ENCODE assay signal across 7 mouse cellular contexts in the genomic region with DNA sequence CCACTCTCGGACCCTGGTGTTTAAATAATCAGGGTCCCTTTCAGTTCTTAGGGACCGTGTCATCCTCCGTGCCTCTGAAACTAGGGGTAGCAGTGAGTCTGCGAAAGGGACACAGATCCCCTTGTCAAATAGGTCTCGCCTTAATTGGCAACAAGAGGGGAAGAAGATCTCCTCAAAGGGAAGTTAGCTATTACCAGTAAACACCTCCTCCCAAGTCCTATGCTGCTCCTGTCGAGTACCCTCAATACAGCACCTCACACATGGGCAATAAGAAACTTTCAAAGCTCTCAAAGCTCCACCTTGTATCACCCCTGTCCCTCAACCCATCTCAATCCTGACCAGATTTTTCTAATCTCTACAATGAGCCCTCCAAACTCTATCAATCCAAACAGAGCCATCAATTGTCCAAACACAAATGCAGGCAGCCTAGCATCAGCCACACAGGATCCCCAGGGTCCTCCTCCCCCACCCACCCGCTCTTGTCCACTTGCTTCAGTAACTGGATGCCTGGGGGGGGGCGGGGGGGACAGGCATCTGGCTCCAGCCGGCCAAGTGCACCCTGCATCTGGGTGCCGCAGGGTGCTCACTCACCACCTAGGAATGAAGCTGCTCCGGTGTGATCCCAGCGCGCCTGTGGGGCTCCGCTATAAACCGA. TPM values are rescaled to one million over a fixed set of nuclear protein-coding genes. Genes with fewer than 3 reads are reported as not detected.
DNase-seq lines count a peak whose midpoint lies in the region; ATAC-seq and TF ChIP-seq lines count a peak whose summit lies in the region.

No protein-coding gene starts in this region.

- no peak for ATAC-seq in megakaryocyte, adult 5-6 weeks (ENCODE audit: poor library complexity, severe bottlenecking)
- ATAC-seq in forebrain, embryonic 11.5 days (replicated peaks; ENCODE audit: low FRiP score): peak; percentile 29; the same call in 1 of the 2 replicates
- peak; percentile 17; the same call in 1 of the 2 replicates for ATAC-seq in limb, embryonic 14.5 days (ENCODE audit: low FRiP score, low read depth)
- ATAC-seq in stomach, embryonic 15.5 days (ENCODE audit: insufficient read depth, low FRiP score, low read depth): no peak
- no peak for ATAC-seq in activated CD4-positive, CD25-positive, alpha-beta regulatory T cell, adult 4 months

- peaks cover 19% of the 10 kb centered on the region for H3K27me3 ChIP-seq in megakaryocyte, embryonic 14.5 days (replicated peaks)
- no peaks in the 10 kb centered on the region for H3K27me3 ChIP-seq in forebrain, embryonic 11.5 days (ENCODE audit: control insufficient read depth, insufficient read depth, low read length)
- H3K27me3 ChIP-seq in limb, embryonic 14.5 days (ENCODE audit: control insufficient read depth, insufficient read depth, low read length): no peaks in the 10 kb centered on the region
- H3K27me3 ChIP-seq in stomach, embryonic 15.5 days (replicated peaks): no peaks in the 10 kb centered on the region

- TF ChIP-seq POLR2A in limb, embryonic 14.5 days (IDR thresholded peaks at IDR 0.05; ENCODE audit: borderline replicate concordance, extremely low read depth, insufficient read depth, insufficient read length): no peak

- peak overlapping the region; percentile 96 for H3K4me2 ChIP-seq in forebrain, embryonic 11.5 days (ENCODE audit: low read depth, low read length, severe bottlenecking)
- H3K4me2 ChIP-seq in limb, embryonic 14.5 days (replicated peaks; ENCODE audit: low read depth, low read length, severe bottlenecking): peak overlapping the region; percentile 95
- peak overlapping the region; percentile 97 for H3K4me2 ChIP-seq in stomach, embryonic 15.5 days

- H3K9me3 ChIP-seq in megakaryocyte, embryonic 14.5 days: no peaks in the 10 kb centered on the region
- H3K9me3 ChIP-seq in forebrain, embryonic 11.5 days (ENCODE audit: control insufficient read depth, low read length): no peaks in the 10 kb centered on the region
- H3K9me3 ChIP-seq in limb, embryonic 14.5 days (ENCODE audit: control insufficient read depth, low read length): no peaks in the 10 kb centered on the region
- H3K9me3 ChIP-seq in stomach, embryonic 15.5 days: no peaks in the 10 kb centered on the region

- WGBS in forebrain, embryonic 11.5 days: 19% methylated on average over 15 of the region's 15 CpGs
- WGBS in limb, embryonic 14.5 days: 15% methylated on average over 15 of the region's 15 CpGs
- WGBS in stomach, embryonic 15.5 days: 18% methylated on average over 15 of the region's 15 CpGs

- 0 out of 2 replicates have a peak overlapping the region, but pooled peaks have one; percentile 37 for H3K27ac ChIP-seq in forebrain, embryonic 11.5 days (ENCODE audit: low read depth, low read length)
- no peak overlapping the region; the same call in 1 of the 2 replicates for H3K27ac ChIP-seq in limb, embryonic 14.5 days (replicated peaks; ENCODE audit: low read depth, low read length)
- peak overlapping the region; percentile 33; the same call in 1 of the 2 replicates for H3K27ac ChIP-seq in stomach, embryonic 15.5 days

- H3K4me1 ChIP-seq in megakaryocyte, embryonic 14.5 days: peaks cover 57% of the 10 kb centered on the region
- H3K4me1 ChIP-seq in forebrain, embryonic 11.5 days (replicated peaks; ENCODE audit: control insufficient read depth, insufficient read depth, low read length): peaks cover 2% of the 10 kb centered on the region; the same call in 1 of the 2 replicates
- peaks cover 4% of the 10 kb centered on the region; the same call in 1 of the 2 replicates for H3K4me1 ChIP-seq in limb, embryonic 14.5 days (ENCODE audit: control insufficient read depth, insufficient read depth, low read length)
- peaks cover 22% of the 10 kb centered on the region for H3K4me1 ChIP-seq in stomach, embryonic 15.5 days

- DNase-seq in forebrain, embryonic 11.5 days (ENCODE audit: low spot score): no peak
- no peak for DNase-seq in limb, embryonic 14.5 days (ENCODE audit: low spot score)
- no peak for DNase-seq in yolk sac, embryonic 10.5 days (ENCODE audit: low spot score)

- H3K4me3 ChIP-seq in megakaryocyte, embryonic 14.5 days (replicated peaks): peak overlapping the region; percentile 97
- peak overlapping the region; percentile 61 for H3K4me3 ChIP-seq in forebrain, embryonic 11.5 days (ENCODE audit: low read depth, low read length)
- H3K4me3 ChIP-seq in limb, embryonic 14.5 days (replicated peaks; ENCODE audit: low read length): peak overlapping the region; percentile 67
- peak overlapping the region; percentile 72 for H3K4me3 ChIP-seq in stomach, embryonic 15.5 days (replicated peaks)

- H3K36me3 ChIP-seq in megakaryocyte, embryonic 14.5 days (replicated peaks; ENCODE audit: low read length): peaks cover 16% of the 10 kb centered on the region
- no peaks in the 10 kb centered on the region for H3K36me3 ChIP-seq in forebrain, embryonic 11.5 days (ENCODE audit: control insufficient read depth, insufficient read depth, low read length)
- 0 out of 2 replicates have a peak, but pooled peaks cover 6% of the 10 kb centered on the region for H3K36me3 ChIP-seq in limb, embryonic 14.5 days (ENCODE audit: control insufficient read depth, insufficient read depth, low read length)
- H3K36me3 ChIP-seq in stomach, embryonic 15.5 days: no peaks in the 10 kb centered on the region

- peak overlapping the region; percentile 80 for H3K9ac ChIP-seq in forebrain, embryonic 11.5 days (ENCODE audit: low read length)
- H3K9ac ChIP-seq in limb, embryonic 14.5 days (ENCODE audit: low read depth, low read length, severe bottlenecking): peak overlapping the region; percentile 74
- H3K9ac ChIP-seq in stomach, embryonic 15.5 days: peak overlapping the region; percentile 68

RNA-seq across cellular contexts. Expression of a gene that starts 0.4 kb away (rescaled TPM):
- 2.5 and 6.4 TPM in 2 replicates for polyA plus RNA-seq in megakaryocyte, embryonic 14.5 days (2012; ENCODE audit: insufficient read depth, low replicate concordance)
- 12.8 and 13.4 TPM in 2 replicates for total RNA-seq in megakaryocyte, adult 5-6 weeks (2015)
- total RNA-seq in megakaryocyte, adult 5-6 weeks (2017): 20.9 and 21.6 TPM in 2 replicates
- 9.9 and 10.5 TPM in 2 replicates for polyA plus RNA-seq in forebrain, embryonic 11.5 days (2014; fragmentation: Nextera tagmentation; extraction: Ambion mirVana)
- 20.2 and 26.1 TPM in 2 replicates for polyA plus RNA-seq in limb, embryonic 14.5 days (2012; rRNA removed)
- polyA plus RNA-seq in limb, embryonic 14.5 days (2014; fragmentation: Nextera tagmentation; extraction: Ambion mirVana): 8.0 and 11.9 TPM in 2 replicates
- polyA plus RNA-seq in stomach, embryonic 15.5 days (2015; fragmentation: Nextera tagmentation; extraction: Ambion mirVana): 13.0 and 14.5 TPM in 2 replicates
- 10 to 100 TPM in 1 of 2 experiments, 1 to 10 TPM in 1; 7.8 to 10.1 TPM for polyA plus RNA-seq in activated CD4-positive, CD25-positive, alpha-beta regulatory T cell, adult 4 months (2017; shearing (Covaris generic))

RNA-seq across cellular contexts. Expression of a gene that starts 16.9 kb away (rescaled TPM):
- polyA plus RNA-seq in megakaryocyte, embryonic 14.5 days (2012; ENCODE audit: insufficient read depth, low replicate concordance): not detected in 2 replicates
- 0.16 TPM in 1 of 2 replicates, not detected in the other for total RNA-seq in megakaryocyte, adult 5-6 weeks (2015)
- not detected in 2 replicates for total RNA-seq in megakaryocyte, adult 5-6 weeks (2017)
- 34.6 and 35.0 TPM in 2 replicates for polyA plus RNA-seq in forebrain, embryonic 11.5 days (2014; fragmentation: Nextera tagmentation; extraction: Ambion mirVana)
- 102 and 125 TPM in 2 replicates for polyA plus RNA-seq in limb, embryonic 14.5 days (2012; rRNA removed)
- 78.1 and 92.1 TPM in 2 replicates for polyA plus RNA-seq in limb, embryonic 14.5 days (2014; fragmentation: Nextera tagmentation; extraction: Ambion mirVana)
- 35.5 and 41.4 TPM in 2 replicates for polyA plus RNA-seq in stomach, embryonic 15.5 days (2015; fragmentation: Nextera tagmentation; extraction: Ambion mirVana)
- polyA plus RNA-seq in activated CD4-positive, CD25-positive, alpha-beta regulatory T cell, adult 4 months (2017; shearing (Covaris generic)): not detected

RNA-seq across cellular contexts. Expression of a gene that starts 18.8 kb away (rescaled TPM):
- 35.0 and 68.0 TPM in 2 replicates for polyA plus RNA-seq in megakaryocyte, embryonic 14.5 days (2012; ENCODE audit: insufficient read depth, low replicate concordance)
- 4.1 and 4.2 TPM in 2 replicates for total RNA-seq in megakaryocyte, adult 5-6 weeks (2015)
- total RNA-seq in megakaryocyte, adult 5-6 weeks (2017): 2.1 and 2.9 TPM in 2 replicates
- polyA plus RNA-seq in forebrain, embryonic 11.5 days (2014; fragmentation: Nextera tagmentation; extraction: Ambion mirVana): 50.1 and 56.7 TPM in 2 replicates
- 131 and 155 TPM in 2 replicates for polyA plus RNA-seq in limb, embryonic 14.5 days (2012; rRNA removed)
- polyA plus RNA-seq in limb, embryonic 14.5 days (2014; fragmentation: Nextera tagmentation; extraction: Ambion mirVana): 91.0 and 105 TPM in 2 replicates
- polyA plus RNA-seq in stomach, embryonic 15.5 days (2015; fragmentation: Nextera tagmentation; extraction: Ambion mirVana): 73.2 and 73.4 TPM in 2 replicates
- polyA plus RNA-seq in activated CD4-positive, CD25-positive, alpha-beta regulatory T cell, adult 4 months (2017; shearing (Covaris generic)): 1 to 10 TPM; 1.3 to 1.5 TPM

RNA-seq across cellular contexts. Expression of a gene that starts 25.5 kb away (rescaled TPM):
- polyA plus RNA-seq in megakaryocyte, embryonic 14.5 days (2012; ENCODE audit: insufficient read depth, low replicate concordance): 163 and 271 TPM in 2 replicates
- total RNA-seq in megakaryocyte, adult 5-6 weeks (2015): 71.9 and 97.1 TPM in 2 replicates
- 158 and 222 TPM in 2 replicates for total RNA-seq in megakaryocyte, adult 5-6 weeks (2017)
- polyA plus RNA-seq in forebrain, embryonic 11.5 days (2014; fragmentation: Nextera tagmentation; extraction: Ambion mirVana): 190 TPM in 2 replicates
- 263 and 300 TPM in 2 replicates for polyA plus RNA-seq in limb, embryonic 14.5 days (2012; rRNA removed)
- polyA plus RNA-seq in limb, embryonic 14.5 days (2014; fragmentation: Nextera tagmentation; extraction: Ambion mirVana): 104 and 109 TPM in 2 replicates
- 113 and 122 TPM in 2 replicates for polyA plus RNA-seq in stomach, embryonic 15.5 days (2015; fragmentation: Nextera tagmentation; extraction: Ambion mirVana)
- 10 to 100 TPM; 65.0 to 75.8 TPM for polyA plus RNA-seq in activated CD4-positive, CD25-positive, alpha-beta regulatory T cell, adult 4 months (2017; shearing (Covaris generic))

RNA-seq across cellular contexts. Expression of a gene that starts 38.6 kb away (rescaled TPM):
- polyA plus RNA-seq in megakaryocyte, embryonic 14.5 days (2012; ENCODE audit: insufficient read depth, low replicate concordance): 278 and 294 TPM in 2 replicates
- total RNA-seq in megakaryocyte, adult 5-6 weeks (2015): 0.18 and 1.4 TPM in 2 replicates
- total RNA-seq in megakaryocyte, adult 5-6 weeks (2017): 0.24 and 0.59 TPM in 2 replicates
- 6.8 and 8.0 TPM in 2 replicates for polyA plus RNA-seq in forebrain, embryonic 11.5 days (2014; fragmentation: Nextera tagmentation; extraction: Ambion mirVana)
- 10.4 and 10.5 TPM in 2 replicates for polyA plus RNA-seq in limb, embryonic 14.5 days (2012; rRNA removed)
- polyA plus RNA-seq in limb, embryonic 14.5 days (2014; fragmentation: Nextera tagmentation; extraction: Ambion mirVana): 9.8 and 10.2 TPM in 2 replicates
- polyA plus RNA-seq in stomach, embryonic 15.5 days (2015; fragmentation: Nextera tagmentation; extraction: Ambion mirVana): 7.8 and 8.7 TPM in 2 replicates
- 1 to 10 TPM in 1 of 2 experiments, not detected in 1; 1.7 TPM for polyA plus RNA-seq in activated CD4-positive, CD25-positive, alpha-beta regulatory T cell, adult 4 months (2017; shearing (Covaris generic))

Comparison
In these comparisons a context has a peak if more than half of its experiments do, and no peak if none do; other contexts are left out.
1. ATAC-seq: peak in forebrain, embryonic 11.5 days (single experiment) and limb, embryonic 14.5 days (single experiment); none in megakaryocyte, adult 5-6 weeks (single experiment), stomach, embryonic 15.5 days (single experiment) and activated CD4-positive, CD25-positive, alpha-beta regulatory T cell, adult 4 months (single experiment).
2. RNA of a gene that starts 16.9 kb away (polyA plus RNA-seq): 78.1 to 125 TPM in limb, embryonic 14.5 days, 35.5 to 41.4 TPM in stomach, embryonic 15.5 days and 34.6 to 35.0 TPM in forebrain, embryonic 11.5 days; not detected in megakaryocyte, embryonic 14.5 days and not detected in activated CD4-positive, CD25-positive, alpha-beta regulatory T cell, adult 4 months; every median in the first group is over 10 times any median in the second.
3. RNA of a gene that starts 18.8 kb away (polyA plus RNA-seq): 91.0 to 155 TPM in limb, embryonic 14.5 days, 73.2 to 73.4 TPM in stomach, embryonic 15.5 days, 50.1 to 56.7 TPM in forebrain, embryonic 11.5 days and 35.0 to 68.0 TPM in megakaryocyte, embryonic 14.5 days; 1.3 to 1.5 TPM in activated CD4-positive, CD25-positive, alpha-beta regulatory T cell, adult 4 months; every median in the first group is over 10 times any median in the second.
4. Peak in every context shown above with its lines, with median percentiles within 50 percentile points of each other: H3K4me3 ChIP-seq, H3K4me2 ChIP-seq and H3K9ac ChIP-seq.